Mouse (Mus musculus) kidney, postnatal 4 days (tissue): ENCODE results near the gene Uchl1.

ENCODE experiments used
- DNase-seq, 2 experiments: peaks; one replicate each; pipeline ENCODE4 v3.0.0; 2021; ENCODE audit warnings: mixed read lengths in 2 of 2

Gene Uchl1

DNA sequence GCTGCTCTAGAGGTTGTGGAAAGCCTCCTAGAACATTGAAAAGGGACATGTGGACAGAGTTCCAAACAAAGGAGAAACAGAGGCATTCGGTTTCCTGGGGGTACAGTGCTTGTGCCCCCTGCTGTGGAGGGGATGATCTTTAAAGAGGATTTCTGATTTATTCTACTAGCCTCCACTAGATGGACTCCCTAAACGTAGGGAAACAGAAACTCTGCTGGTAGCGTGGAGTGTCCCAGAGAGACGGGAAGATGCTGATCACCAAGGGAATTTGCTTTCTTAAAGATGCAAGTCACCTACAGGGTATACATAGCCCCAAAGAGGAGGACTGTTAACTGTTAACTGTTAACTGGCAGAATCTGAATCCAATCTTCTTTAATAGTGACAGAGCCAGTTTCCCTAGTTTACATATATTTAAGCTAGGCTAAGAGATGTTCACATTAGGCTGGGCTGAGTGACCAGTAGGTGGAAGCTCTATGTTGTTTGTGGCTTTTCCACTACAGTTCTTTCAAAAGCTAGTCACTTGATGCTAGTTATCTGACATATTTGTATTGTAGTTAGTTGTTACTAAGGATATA, 34.6 kb downstream of the Uchl1 start:
- peak in 1 of 2 experiments; percentile 17 for DNase-seq

DNA sequence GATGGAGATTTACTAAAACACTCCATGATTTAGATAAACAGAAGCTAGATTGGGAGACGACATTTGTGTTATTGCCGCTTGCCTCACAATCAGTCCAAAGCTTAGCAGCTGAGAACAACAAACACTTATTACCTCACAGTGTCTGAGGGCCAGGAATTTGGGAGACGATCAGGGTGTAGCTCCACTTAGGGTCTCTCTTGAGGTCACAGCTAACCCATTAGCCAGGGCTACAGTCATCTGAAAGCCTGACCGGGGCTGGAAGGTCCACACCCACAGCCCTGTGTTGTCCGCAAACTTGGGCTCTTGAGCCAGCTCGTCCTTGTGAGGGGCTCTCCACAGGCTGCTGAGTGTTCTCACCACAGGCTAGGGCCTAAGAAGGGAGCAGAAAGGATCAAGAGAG, 36.9 kb downstream of the Uchl1 start:
- no peak for DNase-seq

DNA sequence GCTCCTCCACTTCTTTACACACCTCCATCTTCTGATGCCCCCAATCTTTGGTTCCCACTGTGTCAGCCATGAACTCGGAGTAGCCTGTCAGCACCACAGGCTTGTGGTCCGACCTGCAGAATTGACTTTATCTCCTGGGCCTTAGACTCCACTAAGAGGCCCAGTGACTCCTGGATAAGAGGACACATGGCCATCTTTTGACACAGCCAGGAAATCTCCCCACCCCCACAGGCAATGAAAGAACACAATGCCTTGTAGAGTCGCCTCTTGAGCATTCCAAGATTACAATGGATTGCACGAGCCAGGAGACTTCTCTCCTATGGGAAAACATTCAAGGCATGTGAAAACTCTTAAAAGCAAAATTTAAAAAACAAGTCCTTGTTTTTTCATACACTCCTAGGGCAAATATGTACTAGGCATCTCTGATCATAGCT, 39.6 kb downstream of the Uchl1 start:
- DNase-seq = peak in 1 of 2 experiments; percentile 14

DNA sequence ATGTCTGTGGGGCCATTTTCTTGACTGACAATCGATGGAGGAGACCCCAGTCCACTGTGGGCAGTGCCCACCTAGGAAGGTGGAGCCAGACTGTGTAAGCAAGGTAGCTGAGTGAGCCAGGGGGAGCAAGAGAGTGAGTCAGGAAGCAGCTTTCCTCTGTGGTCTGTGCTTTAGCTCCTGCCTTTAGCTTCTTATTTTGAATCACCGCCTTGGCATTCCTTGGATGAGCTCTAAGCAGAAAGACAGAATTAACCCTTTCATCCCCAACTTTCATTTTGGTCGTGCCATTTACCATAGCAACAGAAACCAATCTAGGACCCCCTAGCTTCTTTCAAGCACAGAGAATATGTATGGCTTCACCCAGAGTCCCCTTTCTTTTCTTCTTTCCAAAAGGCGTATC, 42.0 kb downstream of the Uchl1 start:
- no peak for DNase-seq

DNA sequence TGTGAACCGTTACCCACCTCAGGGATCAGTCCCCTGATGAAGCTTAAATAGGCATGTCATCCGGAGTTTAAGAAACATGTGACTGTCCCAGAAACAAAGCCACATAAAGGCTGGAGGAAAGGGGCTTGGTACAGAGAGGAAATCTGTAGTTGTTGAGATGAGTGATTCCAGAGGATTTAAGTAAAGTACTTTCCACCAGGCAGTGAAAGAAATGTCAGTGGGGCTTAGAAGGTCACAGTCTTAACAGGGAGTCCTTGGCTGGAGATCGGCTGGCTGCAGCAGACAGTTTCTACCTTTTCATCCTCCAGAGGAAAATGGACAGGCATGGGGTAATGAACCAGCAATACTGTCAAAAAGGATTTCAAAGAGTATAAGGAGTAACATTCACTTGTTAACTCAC, 42.5 kb downstream of the Uchl1 start:
- no peak for DNase-seq

DNA sequence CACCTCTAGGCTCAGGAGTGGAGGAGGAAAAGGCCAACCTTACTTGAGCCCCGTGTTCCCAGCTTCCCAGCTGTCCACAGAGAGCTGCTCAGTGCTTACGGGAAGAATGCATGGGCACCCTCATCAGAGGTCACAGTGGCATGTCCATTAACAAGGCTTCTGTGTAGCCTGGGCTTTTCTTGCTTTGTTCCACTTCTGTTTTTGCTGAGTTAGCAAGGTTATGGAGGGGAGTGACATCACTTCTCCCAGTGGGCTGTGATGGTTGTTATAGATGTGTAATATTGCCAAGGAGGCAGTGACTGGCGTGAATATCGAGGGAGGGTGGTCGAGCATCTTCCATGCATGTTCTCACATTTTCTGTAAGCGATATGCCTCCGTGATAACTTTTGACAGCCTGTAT, 43.0 kb downstream of the Uchl1 start:
- DNase-seq = no peak

DNA sequence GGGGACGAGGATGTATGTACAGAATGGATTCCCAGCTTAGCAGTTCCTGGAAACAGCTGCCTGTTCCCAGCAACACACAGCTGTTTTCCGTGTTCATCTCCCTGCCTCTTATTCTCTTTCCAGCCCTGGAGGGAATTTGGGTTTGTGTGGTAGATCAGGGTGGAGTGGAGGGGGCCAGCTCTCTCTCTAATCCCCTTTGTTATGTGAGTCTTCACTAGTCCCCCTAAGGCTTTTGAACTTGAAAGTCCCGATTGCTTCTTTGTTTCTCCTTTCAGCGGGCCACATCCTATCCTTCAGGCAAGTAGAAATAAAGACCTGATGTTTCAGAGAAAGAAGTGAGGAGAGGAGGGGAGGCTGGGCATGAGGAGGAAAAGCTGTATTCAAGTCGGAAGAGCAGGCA, 45.0 kb downstream of the Uchl1 start:
- no peak for DNase-seq

DNA sequence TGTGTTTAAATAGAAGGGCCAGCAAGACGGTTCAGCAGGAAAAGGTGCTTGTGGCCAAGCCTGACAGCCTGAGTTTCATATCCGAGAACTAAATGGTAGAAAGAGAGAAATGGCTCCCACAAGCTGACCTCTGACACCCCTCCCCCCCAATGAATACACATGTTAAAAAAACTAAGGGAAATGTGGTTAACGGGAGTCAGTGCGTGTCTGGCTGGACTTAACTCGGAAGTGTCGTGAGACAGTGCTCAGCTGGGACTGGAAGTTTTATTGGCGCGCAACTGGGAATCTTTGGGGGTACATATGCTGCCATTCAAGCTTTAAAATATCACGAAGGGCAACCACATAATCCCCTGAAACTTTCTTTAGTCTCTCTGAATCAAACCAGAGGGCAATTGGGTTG, 46.7 kb downstream of the Uchl1 start:
- DNase-seq = peak in 1 of 2 experiments; percentile 22

DNA sequence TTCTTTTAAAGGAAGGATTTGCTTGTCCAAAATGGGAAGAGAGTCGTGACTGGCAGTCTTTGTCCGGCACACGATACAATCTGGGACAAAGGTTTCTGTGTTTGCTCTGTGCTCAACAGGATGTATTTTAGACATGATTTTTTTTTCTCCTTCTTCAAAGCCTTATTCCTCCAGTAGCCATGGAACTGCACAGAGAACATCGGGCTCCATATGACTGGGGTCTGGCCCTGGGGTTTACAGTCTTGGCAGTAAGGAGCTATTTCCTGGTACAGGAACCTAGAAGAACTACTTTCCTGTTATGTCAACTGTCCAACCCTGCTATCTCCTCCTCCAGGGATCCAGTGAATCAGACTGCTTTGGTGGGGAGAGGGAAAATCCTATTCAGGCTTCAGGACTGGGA, 47.1 kb downstream of the Uchl1 start:
- DNase-seq = peak in 1 of 2 experiments; percentile 10

DNA sequence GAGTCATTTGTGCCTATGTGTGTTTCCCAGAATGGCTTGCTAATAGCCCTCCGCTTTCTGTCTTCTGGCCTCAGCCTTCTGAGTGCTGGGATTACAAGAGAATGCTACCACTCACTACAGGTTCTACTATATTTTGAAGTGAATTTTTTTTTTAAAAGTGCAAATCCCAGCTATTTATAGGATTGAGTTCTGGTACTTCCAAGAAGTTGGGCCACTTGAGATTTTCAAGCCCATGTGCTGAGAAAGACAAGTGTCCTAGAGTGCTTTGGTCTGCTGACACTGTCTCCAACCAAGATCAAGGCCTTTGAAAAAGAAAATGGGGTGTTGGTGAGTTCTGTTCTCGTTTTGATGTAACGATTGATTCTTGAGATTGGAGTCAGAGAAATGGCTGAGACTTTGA, 47.7 kb downstream of the Uchl1 start:
- no peak for DNase-seq

DNA sequence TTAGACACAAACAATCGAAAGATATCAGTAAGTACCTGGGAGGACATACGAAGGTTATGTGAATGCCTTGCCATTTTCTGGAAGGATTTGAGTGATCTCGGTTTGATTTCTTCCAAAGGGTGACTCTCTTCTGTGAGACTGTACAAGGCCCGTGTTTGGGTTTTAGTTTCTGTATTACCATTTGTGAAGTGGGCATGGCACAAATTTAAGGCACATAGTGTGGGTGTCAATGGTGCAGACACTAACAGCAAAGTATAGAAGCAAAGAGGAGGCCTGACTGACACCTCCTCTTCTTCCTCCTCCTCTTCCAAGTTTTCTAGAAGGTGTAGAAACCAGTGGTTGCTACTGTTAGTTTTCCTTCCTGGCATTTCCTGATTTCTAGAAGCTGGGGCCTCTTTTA, 53.4 kb downstream of the Uchl1 start:
- no peak for DNase-seq

DNA sequence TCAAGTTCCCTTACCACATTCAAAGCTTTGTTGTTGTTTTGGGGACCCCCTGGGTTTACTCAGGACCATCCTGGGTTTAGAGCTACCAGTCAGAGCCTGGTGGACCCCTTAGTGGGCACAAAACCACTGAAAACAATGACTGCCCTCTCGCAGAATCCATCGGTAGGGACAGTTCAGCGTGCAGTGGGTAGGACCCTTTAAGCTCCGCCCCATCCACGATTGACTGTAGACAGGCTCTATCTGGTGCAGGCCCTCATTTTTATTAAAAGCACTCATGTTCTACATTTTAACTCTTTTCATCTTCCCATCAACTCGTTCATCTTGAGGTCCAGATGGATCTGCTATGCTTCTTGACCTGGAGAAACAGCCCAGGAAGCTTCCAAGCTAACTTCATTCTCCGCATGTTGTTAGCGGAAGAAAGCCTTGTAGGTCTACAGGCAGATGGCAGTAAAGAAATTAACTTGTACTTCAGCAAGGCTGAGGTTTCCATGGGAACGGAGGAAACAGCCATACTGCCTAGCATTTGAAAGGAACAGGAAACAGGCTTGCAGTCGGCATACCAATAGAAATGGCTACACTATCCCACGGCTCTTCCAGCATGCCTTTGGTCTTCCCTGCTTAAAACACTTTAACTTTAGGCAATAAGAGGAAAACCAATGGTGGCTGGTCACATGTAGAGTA, 54.9 kb downstream of the Uchl1 start:
- peak; percentile 29 to 53 for DNase-seq

DNA sequence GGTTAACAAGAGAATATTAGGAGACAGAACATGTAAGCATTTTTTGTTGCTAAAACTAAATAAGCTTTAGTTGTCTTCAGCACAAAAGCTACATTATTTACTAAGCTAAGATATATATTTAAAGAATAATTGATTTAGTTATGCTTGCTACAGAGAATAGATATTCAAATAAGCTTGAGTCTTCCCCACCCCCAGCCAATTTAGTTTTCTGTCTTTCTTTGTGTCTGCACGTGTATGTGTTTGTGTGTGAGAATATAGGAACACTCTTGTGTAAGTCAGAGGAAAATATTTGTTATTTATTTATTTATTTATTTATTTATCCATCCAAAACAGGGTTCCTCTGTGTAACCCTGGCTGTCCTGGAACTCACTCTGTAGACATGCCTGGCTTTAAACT, 55.4 kb downstream of the Uchl1 start:
- no peak for DNase-seq

DNA sequence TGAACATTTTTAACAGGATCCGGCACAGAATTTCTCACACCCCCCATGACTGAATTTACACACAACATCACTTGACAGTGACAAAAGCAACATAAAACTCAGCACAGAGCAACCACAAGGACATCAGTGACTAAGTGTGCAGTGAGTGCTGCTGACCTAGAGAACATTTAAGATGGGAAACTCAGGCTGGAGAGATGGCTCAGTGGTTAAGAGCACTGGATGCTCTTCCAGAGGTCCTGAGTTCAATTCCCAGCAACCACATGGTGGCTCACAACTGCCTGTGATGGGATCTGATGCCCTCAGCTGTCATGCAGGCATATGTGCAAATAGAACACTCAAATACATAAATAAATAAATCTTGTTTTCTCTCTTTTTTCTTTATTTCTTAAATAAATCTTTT, 57.7 kb downstream of the Uchl1 start:
- no peak for DNase-seq
